Mouse (Mus musculus) urinary bladder, adult 2 months (tissue): ENCODE data around the gene Nedd9. TPM values are rescaled to one million over a fixed set of nuclear protein-coding genes. Genes with fewer than 3 reads are reported as not detected.
"Not testable (repeated sequence)": the region's sequence is repeated elsewhere in the genome, so short reads cannot be mapped to it uniquely, and the experiment has no call there.

Experiments
- DNase-seq: peaks from one replicate; pipeline ENCODE4 v3.0.0; 2022; ENCODE audit warnings: low spot score
- polyA plus RNA-seq: library from polyadenylated mRNA; depleted of rRNA; stranded (reverse); fragments of >200 nt; gene quantifications from 2 replicates; pipeline ENCODE4 v1.2.3, GENCODE M21; 2012

Gene Nedd9
- polyA plus RNA-seq, 1 experiment, result 15.4 TPM

- no peak for DNase-seq
Observed at GRCm38 (mm10) chr13:41374886-41375285, 112.3 kb downstream of the Nedd9 start.

- DNase-seq, result no peak
Observed at GRCm38 (mm10) chr13:41372555-41373460, 114.4 kb downstream of the Nedd9 start.

DNA sequence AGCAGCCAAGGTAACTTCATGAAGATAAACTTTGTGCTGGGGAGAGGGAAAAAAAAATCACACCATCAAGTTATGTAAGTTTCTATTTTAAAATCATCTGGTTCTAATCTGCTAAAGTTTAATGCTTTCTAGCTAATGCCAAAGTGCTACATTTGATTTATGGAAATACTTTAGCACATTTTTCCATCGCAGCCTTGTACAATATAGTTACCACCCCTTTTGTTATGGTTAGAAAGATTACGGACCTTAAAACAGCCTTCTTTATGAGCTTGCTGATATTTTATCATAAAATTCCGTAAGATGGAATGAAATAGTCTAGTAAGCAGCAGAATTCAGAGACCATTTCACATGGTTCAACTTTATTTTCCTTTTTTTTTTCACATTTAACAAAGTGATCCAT, 115.6 kb downstream of the Nedd9 start:
- no peak for DNase-seq

GRCm38 (mm10) chr13:41368612-41369011, 118.5 kb downstream of the Nedd9 start:
- DNase-seq, result no peak

GRCm38 (mm10) chr13:41367176-41367611, 120.0 kb downstream of the Nedd9 start:
- DNase-seq, result no peak

DNA sequence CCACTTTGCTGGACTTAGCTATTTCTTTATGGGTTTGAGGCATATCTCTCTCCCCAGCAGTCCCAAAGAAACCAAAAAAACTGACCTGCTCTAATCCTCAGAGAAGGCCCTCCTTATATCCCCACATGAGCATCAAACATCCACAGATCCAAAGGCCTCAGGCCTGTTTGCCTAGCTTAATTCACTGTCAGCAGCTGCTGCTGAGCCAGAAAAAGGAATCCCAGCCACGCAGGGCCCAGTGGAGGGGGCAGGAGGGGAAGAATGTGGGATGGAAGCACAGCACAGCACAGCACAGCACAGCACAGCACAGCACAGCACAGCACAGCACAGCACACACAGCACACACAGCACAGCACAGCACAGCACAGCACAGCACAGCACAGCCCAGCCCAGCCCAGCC, 120.6 kb downstream of the Nedd9 start:
- DNase-seq, result not testable (repeated sequence)

DNA sequence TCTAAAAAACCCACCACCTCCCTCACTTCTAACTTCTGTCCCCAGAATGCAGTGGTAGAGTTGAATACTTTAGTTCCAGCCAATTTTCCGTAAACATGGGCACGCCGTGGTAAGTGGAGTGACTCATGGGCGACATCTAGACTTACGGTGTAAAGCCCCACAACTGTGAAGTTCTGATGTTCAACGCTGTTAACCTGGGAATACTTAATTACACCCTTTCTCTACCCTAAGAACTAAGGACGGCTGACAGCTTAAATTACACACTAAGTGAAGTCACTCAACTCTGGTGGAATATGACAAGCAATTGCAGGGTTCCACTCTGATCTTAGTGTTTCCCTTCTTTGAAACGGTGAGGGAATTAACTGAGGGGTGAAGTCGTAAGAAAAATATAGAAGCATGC, 122.9 kb downstream of the Nedd9 start:
- no peak for DNase-seq

GRCm38 (mm10) chr13:41362909-41363308, 124.3 kb downstream of the Nedd9 start:
- no peak for DNase-seq

- no peak for DNase-seq
Observed at GRCm38 (mm10) chr13:41360272-41360815, 126.8 kb downstream of the Nedd9 start.

DNA sequence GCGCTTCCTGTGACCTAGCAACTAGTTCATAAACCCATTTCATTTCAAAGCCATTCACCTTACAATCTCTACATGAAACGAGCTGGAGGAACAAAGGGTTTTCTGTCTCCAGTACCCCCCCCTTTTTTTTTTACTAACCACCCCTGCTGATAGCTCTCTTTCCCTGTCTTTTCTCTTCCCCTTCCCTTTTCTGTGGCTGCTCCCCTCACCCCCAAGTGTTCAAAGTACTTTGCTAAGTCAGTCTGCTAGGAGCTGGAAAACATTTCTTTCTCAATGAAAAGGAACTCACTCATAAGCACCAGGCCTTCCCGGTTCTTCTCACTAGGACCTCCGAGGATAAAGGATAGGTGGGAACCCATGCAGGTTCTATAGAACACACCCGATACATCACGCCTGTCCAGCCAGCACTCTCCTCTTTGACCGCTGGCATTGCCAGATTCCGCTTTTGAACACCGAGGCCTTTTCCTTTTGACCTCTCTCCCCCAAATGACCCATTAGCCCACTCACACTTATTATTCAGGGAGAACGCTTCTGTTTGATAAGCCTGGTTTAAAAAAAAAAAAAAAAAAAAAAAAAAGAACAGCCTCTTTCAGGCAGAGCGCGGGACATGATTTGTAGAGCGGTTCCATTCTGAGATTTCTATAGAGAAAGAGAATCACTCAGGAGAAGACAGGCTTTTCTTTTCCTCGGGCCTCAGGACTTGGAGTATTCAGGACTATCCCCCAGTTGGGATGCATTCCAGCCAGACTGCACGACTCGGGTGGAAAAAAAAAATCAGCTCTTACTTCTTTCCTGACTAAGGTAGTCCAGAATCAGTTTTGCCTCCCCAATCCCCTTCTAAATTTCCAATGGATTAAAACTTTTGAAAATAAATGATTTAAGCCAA, 127.6 kb downstream of the Nedd9 start:
- DNase-seq, result no peak

GRCm38 (mm10) chr13:41358480-41359180, 128.5 kb downstream of the Nedd9 start:
- peak; percentile 92 for DNase-seq

GRCm38 (mm10) chr13:41358009-41358408, 129.2 kb downstream of the Nedd9 start:
- DNase-seq, result no peak

DNA sequence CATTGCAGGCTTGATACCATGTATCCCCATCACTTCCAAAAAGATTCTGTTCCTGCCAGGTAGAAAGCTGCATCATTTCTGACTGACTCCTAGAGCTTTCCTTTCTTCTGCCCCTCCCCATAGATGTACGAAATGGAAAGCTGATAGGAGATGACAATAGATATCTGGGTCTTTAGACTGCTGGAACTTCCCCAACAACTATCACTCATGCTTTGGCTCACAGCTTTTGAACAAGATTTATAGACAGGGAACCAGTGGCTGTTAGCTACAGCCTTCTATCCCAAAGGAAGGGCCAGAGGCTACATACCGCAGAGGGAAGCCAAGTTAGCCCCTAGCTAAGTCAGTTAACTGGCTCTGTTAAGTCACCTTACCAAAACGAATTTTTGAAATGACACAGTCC, 129.6 kb downstream of the Nedd9 start:
- DNase-seq, result no peak

GRCm38 (mm10) chr13:41357161-41357560, 130.0 kb downstream of the Nedd9 start:
- DNase-seq, result no peak

- DNase-seq, result no peak
Observed at GRCm38 (mm10) chr13:41355552-41355951, 131.6 kb downstream of the Nedd9 start.

DNA sequence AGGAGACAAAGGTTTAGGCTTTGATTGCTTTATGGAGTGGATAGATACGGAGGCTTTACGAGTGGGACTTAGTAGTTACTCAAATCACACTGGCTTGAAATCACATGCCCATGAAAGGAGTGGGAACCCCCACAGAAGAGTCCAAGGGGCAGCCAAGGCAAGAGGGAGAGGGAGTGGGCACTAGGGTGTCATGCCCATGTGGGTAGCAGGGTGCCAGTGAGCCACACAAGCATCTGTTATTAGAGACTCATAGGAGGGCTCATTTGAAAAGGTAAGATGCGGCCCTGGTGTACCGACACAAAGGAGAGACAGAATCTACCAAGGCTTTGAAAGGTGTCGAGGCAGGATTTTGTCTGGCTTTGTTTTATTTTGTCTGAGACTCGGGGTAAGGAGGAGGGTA, 132.6 kb downstream of the Nedd9 start:
- DNase-seq, result no peak

GRCm38 (mm10) chr13:41353676-41354075, 133.5 kb downstream of the Nedd9 start:
- no peak for DNase-seq

DNA sequence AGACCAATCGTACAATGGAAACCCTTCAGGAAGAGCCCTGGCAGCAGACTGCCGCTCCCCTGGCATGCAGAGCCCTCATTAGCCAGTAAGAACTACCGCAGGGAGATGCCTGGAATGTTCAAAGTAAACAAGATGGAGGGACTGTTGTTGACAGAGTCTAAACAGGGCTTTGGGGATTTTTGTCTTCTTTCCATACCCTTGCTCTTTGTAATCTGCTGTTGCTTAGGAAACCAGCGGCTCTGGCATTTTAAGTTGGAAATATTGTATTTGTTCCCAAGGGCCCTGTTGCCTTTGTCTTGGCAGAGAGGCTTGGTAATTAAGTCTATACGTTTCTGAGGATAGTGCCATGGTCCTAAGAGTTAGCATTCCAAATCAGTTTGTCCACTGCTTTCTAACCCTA, 134.8 kb downstream of the Nedd9 start:
- DNase-seq, result no peak

- no peak for DNase-seq
Observed at GRCm38 (mm10) chr13:41350589-41350988, 136.6 kb downstream of the Nedd9 start.

GRCm38 (mm10) chr13:41349770-41350169, 137.4 kb downstream of the Nedd9 start:
- no peak for DNase-seq

DNA sequence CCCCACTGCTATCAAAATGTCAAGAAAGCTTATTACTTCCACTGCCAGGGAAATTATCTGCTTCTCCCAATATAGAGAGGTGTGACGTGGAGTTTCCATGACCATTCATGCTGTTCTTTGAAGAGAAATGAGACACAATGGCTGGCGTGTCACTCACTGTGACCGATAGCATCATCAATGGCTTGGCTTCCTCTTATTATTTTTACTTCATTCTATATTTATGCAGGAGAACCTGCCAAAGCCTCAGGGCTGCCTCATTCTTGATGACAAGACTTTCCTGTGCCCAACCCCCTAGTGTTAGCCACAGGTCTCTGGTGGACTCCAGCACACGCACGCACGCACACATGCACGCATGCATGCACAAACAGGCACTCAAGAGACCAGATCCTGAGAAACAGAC, 141.4 kb downstream of the Nedd9 start:
- DNase-seq, result no peak

GRCm38 (mm10) chr13:41345306-41345705, 141.9 kb downstream of the Nedd9 start:
- DNase-seq, result no peak
